Mouse (Mus musculus): ENCODE data around the gene Pdcd2l. TPM values are rescaled to one million over a fixed set of nuclear protein-coding genes. Genes with fewer than 3 reads are reported as not detected.
"Not testable (repeated sequence)": the region's sequence is repeated elsewhere in the genome, so short reads cannot be mapped to it uniquely, and the experiment has no call there.

Pdcd2l gene
- polyA plus RNA-seq, 1 experiment = 20.2 TPM

- no peaks in the 10 kb centered on the region for H3K27me3 ChIP-seq (ENCODE audit: control insufficient read depth, insufficient read depth, low read length)
- no peak for DNase-seq (ENCODE audit: low read depth in 1 of 2, low spot score in 2 of 2)
- no peak for TF ChIP-seq CTCF (IDR thresholded peaks at IDR 0.05; ENCODE audit: extremely low read depth, insufficient read depth, insufficient read length, insufficient replicate concordance)
- no peak for TF ChIP-seq POLR2A (IDR thresholded peaks at IDR 0.05; ENCODE audit: low read depth, low read length)
- H3K36me3 ChIP-seq (ENCODE audit: control insufficient read depth, insufficient read depth, low read length) = peaks cover 6% of the 10 kb centered on the region; the same call in 1 of the 2 replicates
- peak overlapping the region; percentile 92 for H3K4me3 ChIP-seq (ENCODE audit: extremely low read depth, insufficient read depth, insufficient read length)
- 51% methylated on average over 3 of the region's 3 CpGs for WGBS
- H3K4me1 ChIP-seq (ENCODE audit: control insufficient read depth, insufficient read depth, insufficient read length) = no peaks in the 10 kb centered on the region
- H3K27ac ChIP-seq (ENCODE audit: insufficient read depth, low read length) = no peak overlapping the region
These were observed 829 bp downstream of the Pdcd2l start for GRCm38 (mm10) chr7:34195632-34196031.

- H3K4me3 ChIP-seq (ENCODE audit: extremely low read depth, insufficient read depth, insufficient read length) = no peak overlapping the region
- WGBS = 76% methylated on average over 6 of the region's 6 CpGs
- peak overlapping the region; percentile 14; the same call in 1 of the 2 replicates for H3K27ac ChIP-seq (ENCODE audit: insufficient read depth, low read length)
- no peak for DNase-seq (ENCODE audit: low read depth in 1 of 2, low spot score in 2 of 2)
- H3K36me3 ChIP-seq (ENCODE audit: control insufficient read depth, insufficient read depth, low read length) = peaks cover 7% of the 10 kb centered on the region; the same call in 1 of the 2 replicates
- H3K27me3 ChIP-seq (ENCODE audit: control insufficient read depth, insufficient read depth, low read length) = no peaks in the 10 kb centered on the region
- TF ChIP-seq POLR2A (IDR thresholded peaks at IDR 0.05; ENCODE audit: low read depth, low read length) (no peak), CTCF (IDR thresholded peaks at IDR 0.05; ENCODE audit: extremely low read depth, insufficient read depth, insufficient read length, insufficient replicate concordance) (no peak)
- no peaks in the 10 kb centered on the region; the same call in 1 of the 2 replicates for H3K4me1 ChIP-seq (ENCODE audit: control insufficient read depth, insufficient read depth, insufficient read length)
These were observed 3.6 kb downstream of the Pdcd2l start for GRCm38 (mm10) chr7:34192825-34193224.

DNA sequence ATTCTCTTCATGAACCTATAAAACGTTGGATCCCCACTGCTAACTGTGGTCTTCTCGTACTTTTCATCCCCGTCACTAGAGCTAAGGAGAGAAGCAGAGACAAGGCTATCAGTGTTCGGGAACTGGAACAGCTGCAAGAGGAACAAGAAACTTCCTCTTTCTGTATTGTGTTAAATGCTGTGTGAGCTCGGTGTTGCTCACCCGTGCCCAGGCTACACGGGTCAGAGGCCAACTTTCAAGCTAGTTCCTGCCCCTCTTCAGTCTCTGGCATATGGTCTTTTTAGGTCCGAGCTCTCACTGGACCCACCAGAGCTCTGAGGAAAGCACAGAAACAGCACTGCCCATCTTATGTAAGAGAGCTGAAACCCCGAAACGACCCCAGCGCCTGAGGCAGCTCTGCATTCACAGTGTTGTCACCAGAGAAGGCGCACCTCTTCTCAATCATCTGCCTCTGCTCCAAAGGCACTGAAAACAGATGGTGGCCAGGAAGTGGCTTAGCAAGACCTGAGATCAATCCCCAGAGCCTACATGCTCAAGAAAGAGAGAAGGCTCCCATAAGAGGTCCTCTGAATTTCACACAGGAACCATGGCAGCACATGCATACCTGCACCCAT lies 7.0 kb downstream of the Pdcd2l start:
- H3K27ac ChIP-seq (ENCODE audit: insufficient read depth, low read length) = peak overlapping the region; percentile 92
- H3K4me1 ChIP-seq (ENCODE audit: control insufficient read depth, insufficient read depth, insufficient read length) = no peaks in the 10 kb centered on the region; the same call in 1 of the 2 replicates
- WGBS = 26% methylated on average over 12 of the region's 12 CpGs
- H3K4me3 ChIP-seq (ENCODE audit: extremely low read depth, insufficient read depth, insufficient read length) = no peak overlapping the region
- no peaks in the 10 kb centered on the region for H3K27me3 ChIP-seq (ENCODE audit: control insufficient read depth, insufficient read depth, low read length)
- no peak for TF ChIP-seq POLR2A (IDR thresholded peaks at IDR 0.05; ENCODE audit: low read depth, low read length)
- TF ChIP-seq CTCF (IDR thresholded peaks at IDR 0.05; ENCODE audit: extremely low read depth, insufficient read depth, insufficient read length, insufficient replicate concordance) = no peak
- H3K36me3 ChIP-seq (ENCODE audit: control insufficient read depth, insufficient read depth, low read length) = peaks cover 21% of the 10 kb centered on the region
- DNase-seq (ENCODE audit: low read depth in 1 of 2, low spot score in 2 of 2) = peak in 1 of 2 experiments; percentile 57

GRCm38 (mm10) chr7:34183794-34184193 lies 12.7 kb downstream of the Pdcd2l start:
- 93% methylated on average over 3 of the region's 3 CpGs for WGBS
- Histone ChIP-seq H3K4me1 (ENCODE audit: control insufficient read depth, insufficient read depth, insufficient read length) (no peaks in the 10 kb centered on the region; the same call in 1 of the 2 replicates), H3K4me3 (ENCODE audit: extremely low read depth, insufficient read depth, insufficient read length) (no peak overlapping the region), H3K36me3 (ENCODE audit: control insufficient read depth, insufficient read depth, low read length) (peaks cover 18% of the 10 kb centered on the region), H3K27me3 (ENCODE audit: control insufficient read depth, insufficient read depth, low read length) (no peaks in the 10 kb centered on the region), H3K27ac (ENCODE audit: insufficient read depth, low read length) (no peak overlapping the region)
- no peak for DNase-seq (ENCODE audit: low read depth in 1 of 2, low spot score in 2 of 2)
- TF ChIP-seq POLR2A (IDR thresholded peaks at IDR 0.05; ENCODE audit: low read depth, low read length) (no peak), CTCF (IDR thresholded peaks at IDR 0.05; ENCODE audit: extremely low read depth, insufficient read depth, insufficient read length, insufficient replicate concordance) (no peak)

GRCm38 (mm10) chr7:34183356-34183755 lies 13.1 kb downstream of the Pdcd2l start:
- Histone ChIP-seq H3K27ac (ENCODE audit: insufficient read depth, low read length) (no peak overlapping the region), H3K4me3 (ENCODE audit: extremely low read depth, insufficient read depth, insufficient read length) (no peak overlapping the region), H3K4me1 (ENCODE audit: control insufficient read depth, insufficient read depth, insufficient read length) (no peaks in the 10 kb centered on the region), H3K27me3 (ENCODE audit: control insufficient read depth, insufficient read depth, low read length) (no peaks in the 10 kb centered on the region), H3K36me3 (ENCODE audit: control insufficient read depth, insufficient read depth, low read length) (peaks cover 18% of the 10 kb centered on the region)
- no peak for DNase-seq (ENCODE audit: low read depth in 1 of 2, low spot score in 2 of 2)
- WGBS = 94% methylated on average over 13 of the region's 13 CpGs
- TF ChIP-seq POLR2A (IDR thresholded peaks at IDR 0.05; ENCODE audit: low read depth, low read length) (no peak), CTCF (IDR thresholded peaks at IDR 0.05; ENCODE audit: extremely low read depth, insufficient read depth, insufficient read length, insufficient replicate concordance) (no peak)

- not testable (repeated sequence) for H3K27me3 ChIP-seq (ENCODE audit: control insufficient read depth, insufficient read depth, low read length); H3K4me3 ChIP-seq (ENCODE audit: extremely low read depth, insufficient read depth, insufficient read length); H3K36me3 ChIP-seq (ENCODE audit: control insufficient read depth, insufficient read depth, low read length); DNase-seq (ENCODE audit: low read depth in 1 of 2, low spot score in 2 of 2); H3K27ac ChIP-seq (ENCODE audit: insufficient read depth, low read length); H3K4me1 ChIP-seq (ENCODE audit: control insufficient read depth, insufficient read depth, insufficient read length)
- WGBS = 90% methylated on average over 6 of the region's 6 CpGs
These were observed 20.2 kb downstream of the Pdcd2l start for GRCm38 (mm10) chr7:34176241-34176640.

GRCm38 (mm10) chr7:34172251-34172650 lies 24.2 kb downstream of the Pdcd2l start:
- Histone ChIP-seq H3K4me1 (ENCODE audit: control insufficient read depth, insufficient read depth, insufficient read length) (no peaks in the 10 kb centered on the region; the same call in 1 of the 2 replicates), H3K27me3 (ENCODE audit: control insufficient read depth, insufficient read depth, low read length) (no peaks in the 10 kb centered on the region), H3K4me3 (ENCODE audit: extremely low read depth, insufficient read depth, insufficient read length) (no peak overlapping the region), H3K36me3 (ENCODE audit: control insufficient read depth, insufficient read depth, low read length) (no peaks in the 10 kb centered on the region), H3K27ac (ENCODE audit: insufficient read depth, low read length) (no peak overlapping the region)
- TF ChIP-seq POLR2A (IDR thresholded peaks at IDR 0.05; ENCODE audit: low read depth, low read length) = no peak
- TF ChIP-seq CTCF (IDR thresholded peaks at IDR 0.05; ENCODE audit: extremely low read depth, insufficient read depth, insufficient read length, insufficient replicate concordance) = no peak
- 76% methylated on average over 1 of the region's 1 CpGs for WGBS
- DNase-seq (ENCODE audit: low read depth in 1 of 2, low spot score in 2 of 2) = no peak

Data from spleen, adult 2 months (tissue).